Mouse (Mus musculus) frontal cortex, postnatal 10 days (tissue): ENCODE results near the gene Polr3h.
A peak's percentile ranks its signal among the peaks of the same experiment; 100 is the strongest.

ENCODE experiments used
- DNase-seq, 2 experiments: peaks; one replicate each; pipeline ENCODE4 v3.0.0; 2022; ENCODE audit warnings: low spot score in 2 of 2, mixed read lengths in 1 of 2

The Polr3h gene

DNA sequence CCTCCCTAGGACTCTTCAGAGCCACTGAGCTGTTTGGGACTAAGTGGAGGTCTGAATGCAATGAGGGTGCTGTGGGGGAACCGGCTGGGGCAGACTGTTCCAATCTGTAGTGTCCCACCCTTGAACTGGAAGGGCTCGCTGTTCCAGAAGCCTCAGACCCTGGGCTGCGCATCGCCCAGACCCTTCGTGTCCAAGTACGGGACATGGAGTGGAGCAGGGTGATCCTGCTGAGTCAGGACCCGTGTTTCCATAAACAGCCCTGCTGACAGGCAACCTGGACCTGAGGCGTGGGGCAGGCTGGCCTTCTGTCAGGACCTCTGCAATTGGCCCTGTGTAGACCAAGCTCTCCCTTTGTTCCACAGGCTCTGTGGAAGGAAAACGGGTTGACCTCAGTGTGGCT, 79.3 kb downstream of the Polr3h start:
- DNase-seq: no peak

GRCm38 (mm10) chr15:81845724-81846123, 80.3 kb downstream of the Polr3h start:
- DNase-seq: no peak

- no peak for DNase-seq
Observed at GRCm38 (mm10) chr15:81845033-81845625, 80.9 kb downstream of the Polr3h start.

DNA sequence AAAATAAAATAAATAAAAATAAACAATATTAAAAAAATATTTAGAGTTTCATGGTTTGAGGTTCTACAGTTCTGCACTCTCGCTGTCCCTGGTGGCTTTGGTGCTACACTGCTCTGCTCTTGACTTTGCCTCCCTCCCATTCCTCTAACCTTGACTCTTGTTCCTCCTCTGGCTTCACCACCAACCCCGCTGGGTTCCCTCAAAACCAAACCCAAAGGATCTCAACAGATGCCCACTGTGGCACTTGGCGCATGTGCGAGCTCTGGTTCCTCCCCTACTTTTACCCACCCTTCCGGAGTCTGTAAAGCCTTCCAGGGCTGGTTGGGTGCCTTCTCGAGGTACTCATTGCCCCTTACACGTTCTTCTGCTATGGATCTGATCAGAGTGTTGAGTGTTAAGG, 83.8 kb downstream of the Polr3h start:
- no peak for DNase-seq

DNA sequence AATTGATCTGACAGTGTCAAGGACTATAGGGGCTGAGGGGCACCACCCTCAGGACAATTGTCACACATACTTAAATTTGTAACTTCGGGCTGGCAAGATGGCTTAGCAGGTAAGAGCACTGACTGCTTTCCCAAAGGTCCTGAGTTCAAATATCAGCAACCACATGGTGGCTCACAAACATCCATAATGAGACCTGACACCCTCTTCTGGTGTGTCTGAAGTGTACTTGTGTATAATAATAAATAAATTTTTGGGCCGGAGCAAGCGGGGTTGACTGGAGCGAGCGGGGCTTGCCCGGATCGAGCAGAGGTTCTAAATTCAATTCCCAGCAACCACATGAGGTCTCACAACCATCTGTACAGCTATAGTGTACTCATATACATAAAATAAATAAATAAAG, 85.7 kb downstream of the Polr3h start:
- no peak for DNase-seq

DNA sequence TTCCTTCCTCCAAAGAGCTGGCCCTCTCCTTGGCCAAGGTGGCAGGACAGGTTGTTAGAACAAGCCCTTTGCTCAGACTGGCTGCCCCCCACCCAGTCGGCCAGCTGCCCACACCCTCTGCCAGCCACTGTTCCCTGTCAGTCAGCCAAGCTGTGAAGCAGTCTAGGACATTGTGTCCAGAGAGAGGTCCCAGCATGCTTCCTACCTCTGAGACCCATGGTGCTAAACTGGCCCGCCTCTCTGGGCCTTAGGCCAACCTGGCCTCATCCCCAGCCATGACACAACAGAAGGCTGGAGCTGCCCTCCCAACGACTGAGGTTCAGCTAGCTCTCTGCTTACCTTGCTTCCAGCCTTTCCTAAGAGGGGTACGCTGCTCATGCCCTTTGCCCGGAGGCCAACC, 86.4 kb downstream of the Polr3h start:
- peak; percentile 58 to 77 for DNase-seq

GRCm38 (mm10) chr15:81838554-81839235, 87.3 kb downstream of the Polr3h start:
- DNase-seq: no peak
